Mouse (Mus musculus) CH12.LX (cell line): ENCODE measurements around the gene Vamp8. TPM values are rescaled to one million over a fixed set of nuclear protein-coding genes. Genes with fewer than 3 reads are reported as not detected.

ENCODE experiments used
- DNase-seq: peaks from one replicate; pipeline ENCODE4 v3.0.0-alpha.2; 2013; ENCODE audit errors: extremely low read depth
- H3K27ac ChIP-seq: 2 replicates; pipeline ENCODE4 v1.5.1; 2012; ENCODE audit warnings: low read depth, mild to moderate bottlenecking, control low read depth, moderate library complexity; ENCODE audit not compliant: insufficient read depth
- H3K27me3 ChIP-seq: replicated peaks from 2 replicates; pipeline ENCODE3; 2012; ENCODE audit warnings: inconsistent platforms
- H3K36me3 ChIP-seq, 2 experiments: replicated peaks in 1 of 2; 2 replicates each; pipeline versions ENCODE3 to v1.6.1; 2012; ENCODE audit warnings: inconsistent platforms in 1 of 2, low read length in 1 of 2, mild to moderate bottlenecking in 1 of 2, mixed read lengths in 1 of 2, moderate library complexity in 1 of 2; ENCODE audit not compliant: control insufficient read depth in 1 of 2, insufficient read depth in 1 of 2
- H3K4me1 ChIP-seq, 2 experiments: 2 replicates each; pipeline ENCODE4 v1.6.1; 2012; ENCODE audit warnings: inconsistent platforms in 1 of 2, moderate library complexity in 1 of 2; ENCODE audit not compliant: insufficient read depth in 2 of 2, control insufficient read depth in 1 of 2
- H3K4me2 ChIP-seq: 2 replicates; pipeline ENCODE4 v1.6.1; 2012; ENCODE audit warnings: low read depth, mild to moderate bottlenecking, control low read depth; ENCODE audit not compliant: poor library complexity, insufficient read depth, severe bottlenecking
- H3K4me3 ChIP-seq, 3 experiments: fragments of 150-350 bp in 1 of 3; sonication (generic) in 1 of 3; replicated peaks in 1 of 3; 2 replicates each; pipeline versions ENCODE3 to v1.5.1; 2011 to 2012; ENCODE audit warnings: low read depth in 2 of 3, low read length in 2 of 3, mild to moderate bottlenecking in 2 of 3, moderate library complexity in 2 of 3, control low read depth in 1 of 3, improper control_type of control experiment in 1 of 3, inconsistent platforms in 1 of 3, mixed read lengths in 1 of 3; ENCODE audit not compliant: poor library complexity in 1 of 3
- H3K79me2 ChIP-seq: replicated peaks from 2 replicates; pipeline ENCODE4 v1.6.1; 2012; ENCODE audit warnings: mild to moderate bottlenecking, moderate library complexity; ENCODE audit not compliant: control insufficient read depth, poor library complexity, insufficient read depth, severe bottlenecking; ENCODE audit errors: extremely low read depth
- H3K9ac ChIP-seq: 2 replicates; pipeline ENCODE4 v1.6.1; 2012; ENCODE audit warnings: low read depth, mild to moderate bottlenecking, control low read depth, moderate library complexity; ENCODE audit not compliant: insufficient read depth
- H3K9me3 ChIP-seq: replicated peaks from 2 replicates; pipeline ENCODE3; 2012; ENCODE audit warnings: low read length, inconsistent platforms, mixed read lengths
- CTCF ChIP-seq, 2 experiments: IDR thresholded peaks in 1 of 2; conservative IDR thresholded peaks in 1 of 2; 2 replicates each; pipeline ENCODE4 v1.5.1; 2011 to 2012; ENCODE audit warnings: low read depth in 2 of 2, low read length in 2 of 2, improper control_type of control experiment in 1 of 2, inconsistent platforms in 1 of 2, mild to moderate bottlenecking in 1 of 2, moderate library complexity in 1 of 2
- ELF1 ChIP-seq: IDR thresholded peaks from 2 replicates; pipeline ENCODE4 v1.6.1; 2014; ENCODE audit warnings: low read depth, mild to moderate bottlenecking, inconsistent platforms, low read length, improper control_type of control experiment
- ETS1 ChIP-seq: conservative IDR thresholded peaks from 2 replicates; pipeline ENCODE4 v1.6.1; 2012; ENCODE audit warnings: low read depth, mild to moderate bottlenecking, inconsistent platforms, low read length, improper control_type of control experiment, moderate library complexity
- GABPA ChIP-seq: IDR thresholded peaks from 2 replicates; pipeline ENCODE4 v1.6.1; 2012; ENCODE audit warnings: low read depth, low read length, improper control_type of control experiment, inconsistent platforms; ENCODE audit not compliant: insufficient replicate concordance
- HCFC1 ChIP-seq: IDR thresholded peaks from 2 replicates; pipeline ENCODE4 v1.6.1; 2012; ENCODE audit warnings: low read depth, mild to moderate bottlenecking, inconsistent platforms, low read length, improper control_type of control experiment
- JUN ChIP-seq: IDR thresholded peaks from 2 replicates; pipeline ENCODE4 v1.6.1; 2011; ENCODE audit warnings: low read depth, mild to moderate bottlenecking, low read length, improper control_type of control experiment, moderate library complexity; ENCODE audit not compliant: insufficient read depth
- MAX ChIP-seq: IDR thresholded peaks from 2 replicates; pipeline ENCODE4 v1.6.1; 2011; ENCODE audit warnings: low read length, improper control_type of control experiment
- MEF2A ChIP-seq: IDR thresholded peaks from 2 replicates; pipeline ENCODE4 v1.6.1; 2014; ENCODE audit warnings: low read depth, mild to moderate bottlenecking, inconsistent platforms, low read length, improper control_type of control experiment, borderline replicate concordance
- PAX5 ChIP-seq: IDR thresholded peaks from 2 replicates; pipeline ENCODE4 v1.6.1; 2012; ENCODE audit warnings: low read length, inconsistent platforms, mixed read lengths
- POLR2A ChIP-seq: IDR thresholded peaks from 2 replicates; pipeline ENCODE4 v1.6.1; 2011; ENCODE audit warnings: low read depth, mild to moderate bottlenecking, improper control_type of control experiment, low read length
- RAD21 ChIP-seq: IDR thresholded peaks from 2 replicates; pipeline ENCODE4 v1.6.1; 2011; ENCODE audit warnings: low read depth, mild to moderate bottlenecking, low read length, improper control_type of control experiment, moderate library complexity
- SMC3 ChIP-seq: IDR thresholded peaks from 2 replicates; pipeline ENCODE4 v1.6.1; 2011; ENCODE audit warnings: low read depth, low read length, improper control_type of control experiment
- TBP ChIP-seq: conservative IDR thresholded peaks from 2 replicates; pipeline ENCODE4 v1.6.1; 2011; ENCODE audit warnings: low read depth, low read length, improper control_type of control experiment
- UBTF ChIP-seq: IDR thresholded peaks from 2 replicates; pipeline ENCODE4 v1.6.1; 2012; ENCODE audit warnings: low read depth, mild to moderate bottlenecking, inconsistent platforms, low read length, improper control_type of control experiment, moderate library complexity
- USF1 ChIP-seq: IDR thresholded peaks from 2 replicates; pipeline ENCODE4 v1.6.1; 2014; ENCODE audit warnings: low read depth, mild to moderate bottlenecking, inconsistent platforms, low read length, improper control_type of control experiment
- dilution Hi-C: fragments of 300-500 bp; cut with MboI; formaldehyde crosslinking; loops from 2 replicates; pipeline ENCODE4 v1.14.3; 2020; ENCODE audit warnings: low sequenced_read_pairs; ENCODE audit not compliant: extremely low pct_unique_long_range_greater_than_20kb, extremely low pct_ligation_motif_present
- in situ Hi-C: fragments of 300-500 bp; cut with MboI; formaldehyde crosslinking; loops from 3 replicates; pipeline ENCODE4 v1.14.3; 2019; ENCODE audit warnings: low sequenced_read_pairs, low pct_ligation_motif_present, low pct_unique_long_range_greater_than_20kb, mixed read lengths
- polyA plus RNA-seq: library from polyadenylated mRNA; unstranded; fragments of >175 nt; gene quantifications from 2 replicates; pipeline ENCODE4 v1.2.1, GENCODE M21; 2012; ENCODE audit warnings: low read depth; ENCODE audit not compliant: insufficient read length
- total RNA-seq, 2 experiments: library from RNA; depleted of rRNA; stranded (reverse); fragments of 300-350 nt in 1 of 2; fragments of >200 nt in 1 of 2; gene quantifications; 2 replicates each; pipeline ENCODE4 v1.2.3; 2012 to 2014

Gene Vamp8
- total and polyA plus RNA-seq, 3 experiments = 98.9 to 130 (median 110) TPM

DNA sequence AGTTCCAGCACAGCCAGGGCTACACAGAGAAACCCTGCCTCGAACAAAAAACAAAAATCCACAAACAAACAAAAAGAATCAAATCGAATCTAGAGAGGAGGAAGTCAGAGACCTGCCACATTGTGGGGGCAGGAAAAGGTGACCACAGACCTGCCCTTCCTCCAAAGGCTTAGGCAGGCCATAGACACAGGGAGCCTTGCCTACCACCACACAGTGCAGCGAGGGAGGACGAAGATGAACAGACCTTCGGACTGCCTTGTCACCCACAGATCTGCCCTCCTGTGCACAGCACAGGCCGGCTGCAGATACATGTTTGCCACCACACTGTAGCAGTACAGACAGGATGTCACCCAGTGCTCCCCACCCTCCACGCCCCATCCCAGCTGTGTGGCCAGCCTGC, 20.0 kb upstream of the Vamp8 start:
- Histone ChIP-seq H3K27me3 (no peaks in the 10 kb centered on the region), H3K27ac (no peak overlapping the region), H3K4me2 (no peak overlapping the region), H3K79me2 (no peaks in the 10 kb centered on the region; the same call in 1 of the 2 replicates), H3K4me1 (peaks cover 4 to 22% of the 10 kb centered on the region in 2 experiments; a peak in 3 of 4 replicates), H3K9ac (no peak overlapping the region), H3K36me3 (no peaks in the 10 kb centered on the region), H3K9me3 (no peaks in the 10 kb centered on the region), H3K4me3 (no peak overlapping the region)
- DNase-seq = no peak
- dilution Hi-C loops (no loop called here), in situ Hi-C loops (loop anchor here (25.0 kb wide), 1 partner anchor 427 kb away; no protein-coding TSS in a partner anchor)
- no peak for TF ChIP-seq TBP
- no peak for TF ChIP-seq MEF2A
- TF ChIP-seq GABPA = no peak
- no peak for TF ChIP-seq PAX5
- TF ChIP-seq JUN = no peak
- TF ChIP-seq MAX = no peak
- no peak for TF ChIP-seq CTCF (conservative IDR thresholded peaks at IDR 0.05 in 1 of 2, IDR thresholded peaks at IDR 0.05 in 1 of 2; ENCODE audit: low read depth in 2 of 2, low read length in 2 of 2)
- TF ChIP-seq HCFC1 = no peak
- no peak for TF ChIP-seq RAD21
- TF ChIP-seq ETS1 = no peak
- TF ChIP-seq USF1 = no peak
- no peak for TF ChIP-seq ELF1
- TF ChIP-seq SMC3 = no peak
- no peak for TF ChIP-seq POLR2A
- TF ChIP-seq UBTF = no peak

DNA sequence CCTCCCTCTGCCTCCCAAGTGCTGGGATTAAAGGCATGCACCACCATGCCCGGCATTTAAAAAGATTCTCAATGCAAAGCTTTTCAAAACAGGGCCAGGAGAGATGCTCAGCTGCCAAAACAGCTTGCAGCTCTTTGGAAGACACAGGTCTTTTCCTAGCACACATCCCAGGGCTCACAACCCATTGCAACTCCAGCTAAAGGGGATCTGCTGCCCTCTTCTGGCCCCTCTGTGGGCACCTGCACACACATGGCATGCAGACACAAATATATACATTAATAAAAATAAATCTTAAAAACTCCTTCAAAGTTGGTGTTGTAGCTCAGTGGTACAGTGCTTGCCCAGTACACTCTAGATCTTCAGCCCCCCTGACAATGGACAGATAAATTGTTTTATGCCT, 19.5 kb upstream of the Vamp8 start:
- Histone ChIP-seq H3K4me2 (no peak overlapping the region), H3K9ac (no peak overlapping the region), H3K27ac (no peak overlapping the region), H3K4me1 (peaks cover 4 to 18% of the 10 kb centered on the region in 2 experiments), H3K36me3 (no peaks in the 10 kb centered on the region), H3K9me3 (no peaks in the 10 kb centered on the region), H3K79me2 (no peaks in the 10 kb centered on the region; the same call in 1 of the 2 replicates), H3K27me3 (no peaks in the 10 kb centered on the region), H3K4me3 (no peak overlapping the region)
- DNase-seq = no peak
- TF ChIP-seq RAD21 (peak; percentile 1; the same call in 1 of the 2 replicates), MAX (no peak), GABPA (no peak), CTCF (conservative IDR thresholded peaks at IDR 0.05 in 1 of 2, IDR thresholded peaks at IDR 0.05 in 1 of 2; ENCODE audit: low read depth in 2 of 2, low read length in 2 of 2) (peak in 1 of 2 experiments; percentile 46; a peak in 2 of 4 replicates)
- dilution Hi-C loops (no loop called here), in situ Hi-C loops (loop anchor here (25.0 kb wide), 1 partner anchor 427 kb away; no protein-coding TSS in a partner anchor)
